Mouse (Mus musculus) MN1 (cell line): Measurements from ENCODE around the gene Cdh11.

Experiments
- DNase-seq: peaks from one replicate; pipeline ENCODE4 v3.0.0-alpha.2; 2016; ENCODE audit warnings: low spot score

Gene Cdh11

GRCm38 (mm10) chr8:102785592-102786416 is at the start of gene Cdh11:
Gene Cdh11 (minus strand): TSS chr8:102785642.
- no peak for DNase-seq

GRCm38 (mm10) chr8:102813959-102814358 is 28.5 kb upstream of the Cdh11 start:
- no peak for DNase-seq

GRCm38 (mm10) chr8:102790303-102790702 is 4.9 kb upstream of the Cdh11 start:
- no peak for DNase-seq

GRCm38 (mm10) chr8:102786467-102787360 is 1.3 kb upstream of the Cdh11 start:
- DNase-seq: no peak

- DNase-seq: no peak
Measured at GRCm38 (mm10) chr8:102784835-102785455, 497 bp downstream of the Cdh11 start.

- no peak for DNase-seq
Measured at GRCm38 (mm10) chr8:102783821-102784591, 1.4 kb downstream of the Cdh11 start.

GRCm38 (mm10) chr8:102782707-102783489 is 2.5 kb downstream of the Cdh11 start:
- no peak for DNase-seq

GRCm38 (mm10) chr8:102780899-102781298 is 4.5 kb downstream of the Cdh11 start:
- DNase-seq: peak; percentile 91

- DNase-seq: no peak
Measured at GRCm38 (mm10) chr8:102774594-102774993, 10.8 kb downstream of the Cdh11 start.

GRCm38 (mm10) chr8:102771456-102771855 is 14.0 kb downstream of the Cdh11 start:
- no peak for DNase-seq

- DNase-seq: no peak
Measured at GRCm38 (mm10) chr8:102753839-102754238, 31.6 kb downstream of the Cdh11 start.

GRCm38 (mm10) chr8:102742940-102743339 is 42.5 kb downstream of the Cdh11 start:
- DNase-seq: peak; percentile 63

- DNase-seq: no peak
Measured at GRCm38 (mm10) chr8:102742008-102742591, 43.3 kb downstream of the Cdh11 start.

- DNase-seq: no peak
Measured at GRCm38 (mm10) chr8:102740963-102741362, 44.5 kb downstream of the Cdh11 start.

GRCm38 (mm10) chr8:102738961-102739487 is 46.4 kb downstream of the Cdh11 start:
- no peak for DNase-seq

GRCm38 (mm10) chr8:102738395-102738794 is 47.0 kb downstream of the Cdh11 start:
- DNase-seq: no peak

- no peak for DNase-seq
Measured at GRCm38 (mm10) chr8:102734419-102734818, 51.0 kb downstream of the Cdh11 start.

GRCm38 (mm10) chr8:102726206-102726935 is 59.1 kb downstream of the Cdh11 start:
- DNase-seq: no peak

- DNase-seq: no peak
Measured at GRCm38 (mm10) chr8:102725496-102725895, 59.9 kb downstream of the Cdh11 start.
